Mouse (Mus musculus): Measurements from ENCODE around the gene Kcnab2. TPM values are rescaled to one million over a fixed set of nuclear protein-coding genes. Genes with fewer than 3 reads are reported as not detected.

Gene Kcnab2
- polyA plus RNA-seq, 1 experiment from 2014 or later, result 182 TPM

GRCm38 (mm10) chr4:152467951-152468350 is 9.7 kb downstream of the Kcnab2 start:
- Histone ChIP-seq H3K36me3 (ENCODE audit: inconsistent target) (no peaks in the 10 kb centered on the region), H3K27ac (no peak overlapping the region), H3K79me2 (ENCODE audit: inconsistent target) (no peaks in the 10 kb centered on the region), H3K4me3 (ENCODE audit: inconsistent target) (no peak overlapping the region)
- 92% methylated on average over 6 of the region's 6 CpGs for WGBS (ENCODE audit: missing documents)

- Histone ChIP-seq H3K79me2 (ENCODE audit: inconsistent target) (no peaks in the 10 kb centered on the region), H3K36me3 (ENCODE audit: inconsistent target) (no peaks in the 10 kb centered on the region), H3K4me3 (ENCODE audit: inconsistent target) (no peak overlapping the region), H3K27ac (no peak overlapping the region)
- 91% methylated on average over 13 of the region's 13 CpGs for WGBS (ENCODE audit: missing documents)
Measured at GRCm38 (mm10) chr4:152466601-152467000, 11.1 kb downstream of the Kcnab2 start.

GRCm38 (mm10) chr4:152465116-152465515 is 12.6 kb downstream of the Kcnab2 start:
- H3K79me2 ChIP-seq (ENCODE audit: inconsistent target), result no peaks in the 10 kb centered on the region
- H3K27ac ChIP-seq, result no peak overlapping the region
- 79% methylated on average over 8 of the region's 8 CpGs for WGBS (ENCODE audit: missing documents)
- no peaks in the 10 kb centered on the region for H3K36me3 ChIP-seq (ENCODE audit: inconsistent target)
- no peak overlapping the region for H3K4me3 ChIP-seq (ENCODE audit: inconsistent target)

GRCm38 (mm10) chr4:152463147-152463546 is 14.5 kb downstream of the Kcnab2 start:
- Histone ChIP-seq H3K4me3 (ENCODE audit: inconsistent target) (no peak overlapping the region), H3K27ac (no peak overlapping the region), H3K79me2 (ENCODE audit: inconsistent target) (no peaks in the 10 kb centered on the region), H3K36me3 (ENCODE audit: inconsistent target) (no peaks in the 10 kb centered on the region)
- 88% methylated on average over 9 of the region's 9 CpGs for WGBS (ENCODE audit: missing documents)

GRCm38 (mm10) chr4:152462516-152462915 is 15.2 kb downstream of the Kcnab2 start:
- H3K4me3 ChIP-seq (ENCODE audit: inconsistent target), result no peak overlapping the region
- no peaks in the 10 kb centered on the region for H3K36me3 ChIP-seq (ENCODE audit: inconsistent target)
- no peak overlapping the region for H3K27ac ChIP-seq
- no peaks in the 10 kb centered on the region for H3K79me2 ChIP-seq (ENCODE audit: inconsistent target)
- 93% methylated on average over 12 of the region's 12 CpGs for WGBS (ENCODE audit: missing documents)

- Histone ChIP-seq H3K79me2 (ENCODE audit: inconsistent target) (no peaks in the 10 kb centered on the region), H3K27ac (no peak overlapping the region), H3K4me3 (ENCODE audit: inconsistent target) (no peak overlapping the region), H3K36me3 (ENCODE audit: inconsistent target) (no peaks in the 10 kb centered on the region)
- WGBS (ENCODE audit: missing documents), result 91% methylated on average over 4 of the region's 4 CpGs
Measured at GRCm38 (mm10) chr4:152457673-152458072, 20.0 kb downstream of the Kcnab2 start.

- 87% methylated on average over 18 of the region's 18 CpGs for WGBS (ENCODE audit: missing documents)
Measured at GRCm38 (mm10) chr4:152456609-152457008, 21.1 kb downstream of the Kcnab2 start.

GRCm38 (mm10) chr4:152454153-152454552 is 23.5 kb downstream of the Kcnab2 start:
- 94% methylated on average over 12 of the region's 12 CpGs for WGBS (ENCODE audit: missing documents)
- no peaks in the 10 kb centered on the region for H3K79me2 ChIP-seq (ENCODE audit: inconsistent target)
- H3K27ac ChIP-seq, result no peak overlapping the region
- H3K4me3 ChIP-seq (ENCODE audit: inconsistent target), result no peak overlapping the region
- no peaks in the 10 kb centered on the region for H3K36me3 ChIP-seq (ENCODE audit: inconsistent target)

More at GRCm38 (mm10) chr4:152456609-152457008, 21.1 kb downstream of the Kcnab2 start:
- Histone ChIP-seq H3K79me2 (ENCODE audit: inconsistent target) (no peaks in the 10 kb centered on the region), H3K27ac (no peak overlapping the region), H3K4me3 (ENCODE audit: inconsistent target) (no peak overlapping the region), H3K36me3 (ENCODE audit: inconsistent target) (no peaks in the 10 kb centered on the region)

- peaks cover 3% of the 10 kb centered on the region; the same call in 1 of the 2 replicates for H3K79me2 ChIP-seq (ENCODE audit: inconsistent target)
- H3K4me3 ChIP-seq (ENCODE audit: inconsistent target), result no peak overlapping the region
- no peaks in the 10 kb centered on the region for H3K36me3 ChIP-seq (ENCODE audit: inconsistent target)
- no peak overlapping the region for H3K27ac ChIP-seq
- 94% methylated on average over 10 of the region's 10 CpGs for WGBS (ENCODE audit: missing documents)
Measured at GRCm38 (mm10) chr4:152453079-152453478, 24.6 kb downstream of the Kcnab2 start.

GRCm38 (mm10) chr4:152451371-152451770 is 26.3 kb downstream of the Kcnab2 start:
- WGBS (ENCODE audit: missing documents), result 75% methylated on average over 6 of the region's 6 CpGs
- peaks cover 20% of the 10 kb centered on the region for H3K79me2 ChIP-seq (ENCODE audit: inconsistent target)
- H3K4me3 ChIP-seq (ENCODE audit: inconsistent target), result no peak overlapping the region
- H3K36me3 ChIP-seq (ENCODE audit: inconsistent target), result no peaks in the 10 kb centered on the region
- no peak overlapping the region for H3K27ac ChIP-seq

- Histone ChIP-seq H3K4me3 (ENCODE audit: inconsistent target) (peak overlapping the region; percentile 88), H3K36me3 (ENCODE audit: inconsistent target) (no peaks in the 10 kb centered on the region), H3K27ac (peak overlapping the region; percentile 96), H3K79me2 (ENCODE audit: inconsistent target) (peaks cover 47% of the 10 kb centered on the region)
- WGBS (ENCODE audit: missing documents), result 1% methylated on average over 8 of the region's 8 CpGs
Measured at GRCm38 (mm10) chr4:152448666-152449018, 29.0 kb downstream of the Kcnab2 start.

- Histone ChIP-seq H3K4me3 (ENCODE audit: inconsistent target) (peak overlapping the region; percentile 88), H3K27ac (peak overlapping the region; percentile 96), H3K79me2 (ENCODE audit: inconsistent target) (peaks cover 54% of the 10 kb centered on the region), H3K36me3 (ENCODE audit: inconsistent target) (0 out of 2 replicates have a peak, but pooled peaks cover 5% of the 10 kb centered on the region)
- 13% methylated on average over 21 of the region's 22 CpGs for WGBS (ENCODE audit: missing documents)
Measured at GRCm38 (mm10) chr4:152447731-152448665, 29.7 kb downstream of the Kcnab2 start.

GRCm38 (mm10) chr4:152446178-152446577 is 31.5 kb downstream of the Kcnab2 start:
- 21% methylated on average over 10 of the region's 10 CpGs for WGBS (ENCODE audit: missing documents)
- Histone ChIP-seq H3K36me3 (ENCODE audit: inconsistent target) (0 out of 2 replicates have a peak, but pooled peaks cover 7% of the 10 kb centered on the region), H3K4me3 (ENCODE audit: inconsistent target) (peak overlapping the region; percentile 88), H3K79me2 (ENCODE audit: inconsistent target) (peaks cover 72% of the 10 kb centered on the region), H3K27ac (peak overlapping the region; percentile 96)

GRCm38 (mm10) chr4:152441536-152441935 is 36.1 kb downstream of the Kcnab2 start:
- 91% methylated on average over 9 of the region's 9 CpGs for WGBS (ENCODE audit: missing documents)
- 0 out of 2 replicates have a peak, but pooled peaks cover 7% of the 10 kb centered on the region for H3K36me3 ChIP-seq (ENCODE audit: inconsistent target)
- H3K79me2 ChIP-seq (ENCODE audit: inconsistent target), result peaks cover 100% of the 10 kb centered on the region
- H3K27ac ChIP-seq, result no peak overlapping the region
- H3K4me3 ChIP-seq (ENCODE audit: inconsistent target), result no peak overlapping the region

- H3K27ac ChIP-seq, result no peak overlapping the region
- 0 out of 2 replicates have a peak, but pooled peaks cover 7% of the 10 kb centered on the region for H3K36me3 ChIP-seq (ENCODE audit: inconsistent target)
- 92% methylated on average over 9 of the region's 9 CpGs for WGBS (ENCODE audit: missing documents)
- H3K79me2 ChIP-seq (ENCODE audit: inconsistent target), result peaks cover 98% of the 10 kb centered on the region
- no peak overlapping the region for H3K4me3 ChIP-seq (ENCODE audit: inconsistent target)
Measured at GRCm38 (mm10) chr4:152440882-152441281, 36.8 kb downstream of the Kcnab2 start.

All from macrophage (primary cell).